Mouse (Mus musculus): ENCODE results near the gene Sema4d. TPM values are rescaled to one million over a fixed set of nuclear protein-coding genes. Genes with fewer than 3 reads are reported as not detected.

Sema4d gene
- total and polyA plus RNA-seq, 3 experiments = 52.2 to 67.6 (median 52.2) TPM

GRCm38 (mm10) chr13:51808141-51808540 is 14.6 kb upstream of the Sema4d start:
- Histone ChIP-seq H3K4me3 (no peak overlapping the region), H3K27ac (no peak overlapping the region), H3K9ac (ENCODE audit: low read depth, low read length) (no peak overlapping the region), H3K4me1 (ENCODE audit: control insufficient read depth, insufficient read depth, low read length) (no peaks in the 10 kb centered on the region), H3K27me3 (ENCODE audit: control insufficient read depth, insufficient read depth, low read length) (no peaks in the 10 kb centered on the region), H3K79me2 (replicated peaks; ENCODE audit: control insufficient read depth, insufficient read depth, low read length) (no peaks in the 10 kb centered on the region), H3K36me3 (ENCODE audit: control insufficient read depth, insufficient read depth, low read length) (no peaks in the 10 kb centered on the region)
- DNase-seq = no peak
- no peak for TF ChIP-seq CTCF (IDR thresholded peaks at IDR 0.05)
- no peak for TF ChIP-seq EP300 (IDR thresholded peaks at IDR 0.05; ENCODE audit: insufficient read depth, low read depth, low read length)
- no peak for TF ChIP-seq POLR2A (IDR thresholded peaks at IDR 0.05; ENCODE audit: insufficient read depth, low read depth, low read length)
- 53% methylated on average over 12 of the region's 12 CpGs for WGBS
- intact Hi-C loops (cut with DNase I) = no loop called here

- intact Hi-C loops (cut with DNase I) = no loop called here
- no peak for DNase-seq
- no peak overlapping the region for H3K9ac ChIP-seq (ENCODE audit: low read depth, low read length)
- no peak overlapping the region for H3K27ac ChIP-seq
- no peaks in the 10 kb centered on the region for H3K27me3 ChIP-seq (ENCODE audit: control insufficient read depth, insufficient read depth, low read length)
- TF ChIP-seq CTCF (IDR thresholded peaks at IDR 0.05) = no peak
- TF ChIP-seq EP300 (IDR thresholded peaks at IDR 0.05; ENCODE audit: insufficient read depth, low read depth, low read length) = no peak
- no peak for TF ChIP-seq POLR2A (IDR thresholded peaks at IDR 0.05; ENCODE audit: insufficient read depth, low read depth, low read length)
- no peak overlapping the region for H3K4me3 ChIP-seq
- 84% methylated on average over 15 of the region's 15 CpGs for WGBS
- H3K79me2 ChIP-seq (replicated peaks; ENCODE audit: control insufficient read depth, insufficient read depth, low read length) = no peaks in the 10 kb centered on the region
- no peaks in the 10 kb centered on the region for H3K4me1 ChIP-seq (ENCODE audit: control insufficient read depth, insufficient read depth, low read length)
- H3K36me3 ChIP-seq (ENCODE audit: control insufficient read depth, insufficient read depth, low read length) = no peaks in the 10 kb centered on the region
Measured at GRCm38 (mm10) chr13:51806220-51806619, 12.7 kb upstream of the Sema4d start.

DNA sequence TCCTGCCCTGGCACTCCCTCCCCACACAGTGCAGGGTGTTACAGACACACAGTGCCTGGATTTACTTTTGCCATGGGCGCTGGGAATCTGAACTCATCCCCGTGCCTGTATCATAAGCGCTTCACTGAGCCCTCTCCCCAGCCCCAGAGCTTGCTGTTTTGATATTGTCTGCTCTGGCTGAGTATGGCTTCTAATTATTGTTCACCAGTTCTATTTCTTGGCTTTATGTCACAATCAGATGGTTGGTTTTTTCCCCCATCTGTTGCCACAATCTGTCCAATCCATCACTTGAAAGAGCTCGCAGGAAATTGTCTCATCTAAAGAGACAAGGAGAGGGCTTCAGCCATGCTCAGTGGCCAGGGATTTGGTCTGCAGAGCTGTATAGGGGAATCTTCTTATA is 12.1 kb upstream of the Sema4d start:
- intact Hi-C loops (cut with DNase I) = no loop called here
- Histone ChIP-seq H3K9ac (ENCODE audit: low read depth, low read length) (no peak overlapping the region), H3K4me3 (no peak overlapping the region), H3K27me3 (ENCODE audit: control insufficient read depth, insufficient read depth, low read length) (no peaks in the 10 kb centered on the region), H3K27ac (no peak overlapping the region), H3K4me1 (ENCODE audit: control insufficient read depth, insufficient read depth, low read length) (no peaks in the 10 kb centered on the region), H3K36me3 (ENCODE audit: control insufficient read depth, insufficient read depth, low read length) (no peaks in the 10 kb centered on the region), H3K79me2 (replicated peaks; ENCODE audit: control insufficient read depth, insufficient read depth, low read length) (no peaks in the 10 kb centered on the region)
- TF ChIP-seq CTCF (IDR thresholded peaks at IDR 0.05) (no peak), POLR2A (IDR thresholded peaks at IDR 0.05; ENCODE audit: insufficient read depth, low read depth, low read length) (no peak), EP300 (IDR thresholded peaks at IDR 0.05; ENCODE audit: insufficient read depth, low read depth, low read length) (no peak)
- DNase-seq = no peak
- 75% methylated on average over 4 of the region's 4 CpGs for WGBS

DNA sequence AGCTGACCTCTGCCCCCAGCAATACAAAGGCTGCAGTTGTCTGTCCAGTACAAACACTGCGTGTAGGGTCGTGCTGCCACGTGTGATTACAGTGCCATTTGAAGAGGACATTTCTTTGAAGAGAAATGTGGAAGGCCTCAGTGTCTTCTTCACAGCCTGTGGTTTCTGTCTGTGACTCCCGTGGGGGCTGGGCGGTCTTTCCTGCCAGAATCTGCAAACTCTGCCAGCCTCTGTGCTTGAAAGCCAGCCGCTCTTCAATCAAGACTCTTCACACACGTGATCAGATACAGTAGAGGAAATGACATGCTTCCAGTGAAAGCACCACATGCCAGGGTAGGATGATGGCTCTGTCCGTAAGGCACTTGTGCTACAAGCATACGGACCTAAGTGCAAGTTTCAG is 7.4 kb upstream of the Sema4d start:
- DNase-seq = peak in 1 of 2 experiments; percentile 22
- Histone ChIP-seq H3K79me2 (replicated peaks; ENCODE audit: control insufficient read depth, insufficient read depth, low read length) (no peaks in the 10 kb centered on the region), H3K27me3 (ENCODE audit: control insufficient read depth, insufficient read depth, low read length) (no peaks in the 10 kb centered on the region), H3K9ac (ENCODE audit: low read depth, low read length) (no peak overlapping the region), H3K4me1 (ENCODE audit: control insufficient read depth, insufficient read depth, low read length) (no peaks in the 10 kb centered on the region), H3K4me3 (no peak overlapping the region), H3K27ac (no peak overlapping the region), H3K36me3 (ENCODE audit: control insufficient read depth, insufficient read depth, low read length) (no peaks in the 10 kb centered on the region)
- TF ChIP-seq CTCF (IDR thresholded peaks at IDR 0.05) = no peak
- no peak for TF ChIP-seq POLR2A (IDR thresholded peaks at IDR 0.05; ENCODE audit: insufficient read depth, low read depth, low read length)
- no peak for TF ChIP-seq EP300 (IDR thresholded peaks at IDR 0.05; ENCODE audit: insufficient read depth, low read depth, low read length)
- intact Hi-C loops (cut with DNase I) = no loop called here
- 44% methylated on average over 9 of the region's 9 CpGs for WGBS

DNA sequence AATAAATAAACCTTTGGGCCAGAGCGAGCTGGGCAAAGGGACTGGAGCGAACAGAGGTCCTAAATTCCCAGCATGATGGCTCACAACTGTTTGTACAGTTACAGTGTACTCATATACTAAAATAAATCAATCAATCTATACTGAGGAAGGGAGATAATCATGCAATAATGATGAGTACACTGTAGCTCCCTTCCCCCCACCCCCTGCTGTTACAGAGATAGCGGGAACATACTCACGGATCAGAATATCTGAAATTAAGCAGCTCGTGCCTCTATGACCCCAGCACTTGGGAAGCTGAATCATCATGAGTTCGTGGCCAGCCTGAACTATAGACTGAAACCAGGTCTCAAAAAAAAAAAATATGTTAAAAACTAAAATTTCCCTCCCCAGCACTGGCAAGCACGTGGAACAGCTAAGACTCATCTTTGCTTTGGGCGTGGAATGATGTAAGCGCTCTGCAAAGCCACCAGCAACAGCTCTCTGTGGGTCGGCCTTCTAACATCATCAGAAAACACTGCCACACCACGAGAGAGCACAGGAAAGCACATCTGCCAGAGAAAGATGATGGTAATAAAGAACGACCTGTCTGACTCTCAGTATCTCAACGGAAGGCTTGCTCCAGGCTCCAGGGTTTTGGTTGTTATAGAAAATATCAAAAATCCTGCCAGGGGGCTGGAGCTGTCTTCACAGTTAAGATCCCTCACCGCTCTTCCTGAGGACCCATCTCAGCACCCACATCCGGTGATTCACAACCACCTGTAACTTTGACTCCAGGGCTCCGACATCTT is 6.4 kb upstream of the Sema4d start:
- intact Hi-C loops (cut with DNase I) = no loop called here
- Histone ChIP-seq H3K79me2 (replicated peaks; ENCODE audit: control insufficient read depth, insufficient read depth, low read length) (no peaks in the 10 kb centered on the region), H3K36me3 (ENCODE audit: control insufficient read depth, insufficient read depth, low read length) (no peaks in the 10 kb centered on the region), H3K4me3 (no peak overlapping the region), H3K9ac (ENCODE audit: low read depth, low read length) (no peak overlapping the region), H3K27me3 (ENCODE audit: control insufficient read depth, insufficient read depth, low read length) (no peaks in the 10 kb centered on the region), H3K4me1 (ENCODE audit: control insufficient read depth, insufficient read depth, low read length) (no peaks in the 10 kb centered on the region), H3K27ac (no peak overlapping the region)
- TF ChIP-seq EP300 (IDR thresholded peaks at IDR 0.05; ENCODE audit: insufficient read depth, low read depth, low read length) (no peak), CTCF (IDR thresholded peaks at IDR 0.05) (no peak), POLR2A (IDR thresholded peaks at IDR 0.05; ENCODE audit: insufficient read depth, low read depth, low read length) (no peak)
- WGBS = 82% methylated on average over 16 of the region's 16 CpGs
- DNase-seq = no peak

DNA sequence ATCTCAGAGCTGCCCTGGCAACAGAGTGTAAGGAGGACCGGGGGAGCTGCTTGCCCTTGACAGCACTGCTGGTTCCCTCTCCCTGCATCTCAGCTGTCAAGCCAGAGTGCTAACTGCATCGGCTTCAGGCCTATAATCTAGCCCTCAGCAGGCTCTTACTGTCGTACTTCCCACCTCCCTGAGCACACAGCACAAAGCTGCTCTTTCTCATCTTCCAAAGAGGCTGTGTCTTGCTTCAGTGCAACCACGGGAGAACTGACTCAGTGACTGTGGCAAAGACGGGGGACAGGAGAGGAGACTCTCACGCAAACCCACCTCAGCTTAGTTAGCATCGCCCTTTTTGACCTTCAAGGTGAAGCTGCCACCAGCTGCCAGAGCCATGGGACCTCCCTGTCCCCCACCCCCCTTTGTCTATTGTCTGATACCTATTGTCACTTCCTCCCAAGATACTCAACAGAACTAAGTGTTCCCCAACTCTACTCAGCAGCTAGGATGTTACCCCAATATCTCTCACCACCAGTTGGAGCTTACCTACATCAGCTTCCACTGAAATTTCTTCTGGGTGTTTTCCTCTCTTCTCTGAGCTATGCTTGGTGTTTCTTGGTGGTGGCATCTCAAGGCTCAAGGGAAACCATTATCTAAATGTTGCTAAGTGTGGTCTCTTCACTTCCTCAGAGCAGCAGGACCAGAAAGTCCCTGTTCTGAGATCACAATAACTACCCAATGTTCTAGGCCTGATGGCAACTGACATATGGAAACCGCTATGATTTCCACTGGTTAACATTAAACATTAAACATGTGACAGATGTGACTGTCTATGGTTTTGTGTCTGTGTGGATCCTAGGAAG is 4.6 kb upstream of the Sema4d start:
- TF ChIP-seq CTCF (IDR thresholded peaks at IDR 0.05) (no peak), EP300 (IDR thresholded peaks at IDR 0.05; ENCODE audit: insufficient read depth, low read depth, low read length) (no peak), POLR2A (IDR thresholded peaks at IDR 0.05; ENCODE audit: insufficient read depth, low read depth, low read length) (no peak)
- intact Hi-C loops (cut with DNase I) = no loop called here
- Histone ChIP-seq H3K36me3 (ENCODE audit: control insufficient read depth, insufficient read depth, low read length) (no peaks in the 10 kb centered on the region), H3K27me3 (ENCODE audit: control insufficient read depth, insufficient read depth, low read length) (no peaks in the 10 kb centered on the region), H3K9ac (ENCODE audit: low read depth, low read length) (no peak overlapping the region), H3K4me1 (ENCODE audit: control insufficient read depth, insufficient read depth, low read length) (no peaks in the 10 kb centered on the region), H3K4me3 (no peak overlapping the region), H3K27ac (no peak overlapping the region), H3K79me2 (replicated peaks; ENCODE audit: control insufficient read depth, insufficient read depth, low read length) (no peaks in the 10 kb centered on the region)
- 72% methylated on average over 8 of the region's 8 CpGs for WGBS
- DNase-seq = no peak

Measured in heart, adult 2 months (tissue).